Mouse (Mus musculus): ENCODE results near the gene Stk32c. TPM values are rescaled to one million over a fixed set of nuclear protein-coding genes. Genes with fewer than 3 reads are reported as not detected.

Gene Stk32c
- polyA plus RNA-seq, 1 experiment from 2014 or later = 0.22 TPM

GRCm38 (mm10) chr7:139078181-139078580 lies 134.9 kb downstream of the Stk32c start:
- no peak for DNase-seq (ENCODE audit: low spot score)
- no peak overlapping the region for H3K4me3 ChIP-seq
- peaks cover 10% of the 10 kb centered on the region; the same call in 1 of the 2 replicates for H3K27me3 ChIP-seq (ENCODE audit: low read depth, poor library complexity, severe bottlenecking)
- H3K9me3 ChIP-seq (replicated peaks) = no peaks in the 10 kb centered on the region
- H3K27ac ChIP-seq (replicated peaks) = peak overlapping the region; percentile 77
- 71% methylated on average over 6 of the region's 6 CpGs for WGBS
- peaks cover 66% of the 10 kb centered on the region for H3K4me1 ChIP-seq
- H3K36me3 ChIP-seq = no peaks in the 10 kb centered on the region

GRCm38 (mm10) chr7:139077283-139077682 lies 135.8 kb downstream of the Stk32c start:
- Histone ChIP-seq H3K4me3 (no peak overlapping the region), H3K27me3 (ENCODE audit: low read depth, poor library complexity, severe bottlenecking) (peaks cover 10% of the 10 kb centered on the region; the same call in 1 of the 2 replicates), H3K36me3 (no peaks in the 10 kb centered on the region), H3K9me3 (replicated peaks) (no peaks in the 10 kb centered on the region), H3K4me1 (peaks cover 58% of the 10 kb centered on the region), H3K27ac (replicated peaks) (peak overlapping the region; percentile 77)
- peak; percentile 44 for DNase-seq (ENCODE audit: low spot score)
- WGBS = 14% methylated on average over 7 of the region's 7 CpGs

- WGBS = 54% methylated on average over 14 of the region's 14 CpGs
Measured at GRCm38 (mm10) chr7:139075054-139075794, 137.9 kb downstream of the Stk32c start.

GRCm38 (mm10) chr7:139074189-139074588 lies 138.9 kb downstream of the Stk32c start:
- WGBS = 55% methylated on average over 6 of the region's 6 CpGs
- peaks cover 10% of the 10 kb centered on the region; the same call in 1 of the 2 replicates for H3K27me3 ChIP-seq (ENCODE audit: low read depth, poor library complexity, severe bottlenecking)
- H3K36me3 ChIP-seq = no peaks in the 10 kb centered on the region
- DNase-seq (ENCODE audit: low spot score) = no peak
- H3K4me1 ChIP-seq = peaks cover 53% of the 10 kb centered on the region
- H3K4me3 ChIP-seq = no peak overlapping the region
- H3K27ac ChIP-seq (replicated peaks) = peak overlapping the region; percentile 77; the same call in 1 of the 2 replicates
- H3K9me3 ChIP-seq (replicated peaks) = no peaks in the 10 kb centered on the region

More at GRCm38 (mm10) chr7:139075054-139075794, 137.9 kb downstream of the Stk32c start:
- no peak for DNase-seq (ENCODE audit: low spot score)
- Histone ChIP-seq H3K4me3 (no peak overlapping the region), H3K27me3 (ENCODE audit: low read depth, poor library complexity, severe bottlenecking) (peaks cover 10% of the 10 kb centered on the region; the same call in 1 of the 2 replicates), H3K27ac (replicated peaks) (peak overlapping the region; percentile 77), H3K36me3 (no peaks in the 10 kb centered on the region), H3K4me1 (peaks cover 55% of the 10 kb centered on the region), H3K9me3 (replicated peaks) (no peaks in the 10 kb centered on the region)

GRCm38 (mm10) chr7:139068182-139068623 lies 144.9 kb downstream of the Stk32c start:
- Histone ChIP-seq H3K36me3 (no peaks in the 10 kb centered on the region), H3K9me3 (replicated peaks) (no peaks in the 10 kb centered on the region), H3K4me3 (no peak overlapping the region), H3K27ac (replicated peaks) (no peak overlapping the region), H3K27me3 (ENCODE audit: low read depth, poor library complexity, severe bottlenecking) (peaks cover 4% of the 10 kb centered on the region; the same call in 1 of the 2 replicates), H3K4me1 (0 out of 2 replicates have a peak, but pooled peaks cover 4% of the 10 kb centered on the region)
- 1% methylated on average over 2 of the region's 2 CpGs for WGBS
- peak; percentile 83 for DNase-seq (ENCODE audit: low spot score)

- Histone ChIP-seq H3K27me3 (ENCODE audit: low read depth, poor library complexity, severe bottlenecking) (peaks cover 4% of the 10 kb centered on the region; the same call in 1 of the 2 replicates), H3K4me1 (0 out of 2 replicates have a peak, but pooled peaks cover 4% of the 10 kb centered on the region), H3K27ac (replicated peaks) (no peak overlapping the region), H3K9me3 (replicated peaks) (no peaks in the 10 kb centered on the region), H3K4me3 (no peak overlapping the region), H3K36me3 (no peaks in the 10 kb centered on the region)
- no peak for DNase-seq (ENCODE audit: low spot score)
- 49% methylated on average over 4 of the region's 4 CpGs for WGBS
Measured at GRCm38 (mm10) chr7:139063406-139063805, 149.7 kb downstream of the Stk32c start.

Other genes starting within 250 kb of the Stk32c start
- 107 and 159 TPM in 2 replicates for gene Dpysl4, start 127.3 kb downstream of the Stk32c start, polyA plus RNA-seq (2016; fragmentation: Nextera tagmentation; extraction: Ambion mirVana)
- gene Lrrc27, start 319 bp downstream of the Stk32c start, polyA plus RNA-seq (2016; fragmentation: Nextera tagmentation; extraction: Ambion mirVana) = 5.3 and 7.3 TPM in 2 replicates
- gene Pwwp2b, start 35.2 kb upstream of the Stk32c start, polyA plus RNA-seq (2016; fragmentation: Nextera tagmentation; extraction: Ambion mirVana) = 4.3 and 4.4 TPM in 2 replicates
- 17.3 and 19.2 TPM in 2 replicates for gene Inpp5a, start 175.8 kb upstream of the Stk32c start, polyA plus RNA-seq (2016; fragmentation: Nextera tagmentation; extraction: Ambion mirVana)